Mouse (Mus musculus): ENCODE data around the gene 4933411K16Rik. TPM values are rescaled to one million over a fixed set of nuclear protein-coding genes. Genes with fewer than 3 reads are reported as not detected.

Gene 4933411K16Rik
- polyA plus RNA-seq, 1 experiment from 2014 or later = 0.60 TPM

- Histone ChIP-seq H3K4me2 (replicated peaks; ENCODE audit: low read depth, low read length) (peak within 1 kb of the TSS; percentile 79), H3K9me3 (ENCODE audit: low read length) (no peaks in the 10 kb centered on the region), H3K4me3 (ENCODE audit: low read length) (peak within 1 kb of the TSS; percentile 67), H3K4me1 (ENCODE audit: insufficient read depth, low read length) (peaks cover 17% of the 10 kb centered on the region), H3K36me3 (ENCODE audit: insufficient read depth, low read length) (no peaks in the 10 kb centered on the region), H3K27me3 (ENCODE audit: insufficient read depth, low read length) (no peaks in the 10 kb centered on the region), H3K27ac (ENCODE audit: low read length) (peak within 1 kb of the TSS; percentile 43; the same call in 1 of the 2 replicates), H3K9ac (replicated peaks; ENCODE audit: low read length) (peak within 1 kb of the TSS; percentile 75)
- WGBS = under 1% methylated on average over 21 of the region's 21 CpGs
- ATAC-seq (ENCODE audit: low FRiP score, low TSS enrichment) = peak; percentile 76
Observed at GRCm38 (mm10) chr19:42086166-42086565, 34.1 kb downstream of the 4933411K16Rik start, which contains the start of gene Morn4. TSS of gene Morn4 (minus strand) at chr19:42086357.

GRCm38 (mm10) chr19:42089103-42089747 lies 37.2 kb downstream of the 4933411K16Rik start:
- Histone ChIP-seq H3K36me3 (ENCODE audit: insufficient read depth, low read length) (0 out of 2 replicates have a peak, but pooled peaks cover 1% of the 10 kb centered on the region), H3K4me2 (replicated peaks; ENCODE audit: low read depth, low read length) (peak overlapping the region; percentile 49), H3K27ac (ENCODE audit: low read length) (peak overlapping the region; percentile 64), H3K4me1 (ENCODE audit: insufficient read depth, low read length) (peaks cover 33% of the 10 kb centered on the region), H3K4me3 (ENCODE audit: low read length) (peak overlapping the region; percentile 84), H3K9me3 (ENCODE audit: low read length) (no peaks in the 10 kb centered on the region), H3K27me3 (ENCODE audit: insufficient read depth, low read length) (no peaks in the 10 kb centered on the region), H3K9ac (replicated peaks; ENCODE audit: low read length) (peak overlapping the region; percentile 28; the same call in 1 of the 2 replicates)
- ATAC-seq (ENCODE audit: low FRiP score, low TSS enrichment) = no peak
- 17% methylated on average over 14 of the region's 14 CpGs for WGBS

DNA sequence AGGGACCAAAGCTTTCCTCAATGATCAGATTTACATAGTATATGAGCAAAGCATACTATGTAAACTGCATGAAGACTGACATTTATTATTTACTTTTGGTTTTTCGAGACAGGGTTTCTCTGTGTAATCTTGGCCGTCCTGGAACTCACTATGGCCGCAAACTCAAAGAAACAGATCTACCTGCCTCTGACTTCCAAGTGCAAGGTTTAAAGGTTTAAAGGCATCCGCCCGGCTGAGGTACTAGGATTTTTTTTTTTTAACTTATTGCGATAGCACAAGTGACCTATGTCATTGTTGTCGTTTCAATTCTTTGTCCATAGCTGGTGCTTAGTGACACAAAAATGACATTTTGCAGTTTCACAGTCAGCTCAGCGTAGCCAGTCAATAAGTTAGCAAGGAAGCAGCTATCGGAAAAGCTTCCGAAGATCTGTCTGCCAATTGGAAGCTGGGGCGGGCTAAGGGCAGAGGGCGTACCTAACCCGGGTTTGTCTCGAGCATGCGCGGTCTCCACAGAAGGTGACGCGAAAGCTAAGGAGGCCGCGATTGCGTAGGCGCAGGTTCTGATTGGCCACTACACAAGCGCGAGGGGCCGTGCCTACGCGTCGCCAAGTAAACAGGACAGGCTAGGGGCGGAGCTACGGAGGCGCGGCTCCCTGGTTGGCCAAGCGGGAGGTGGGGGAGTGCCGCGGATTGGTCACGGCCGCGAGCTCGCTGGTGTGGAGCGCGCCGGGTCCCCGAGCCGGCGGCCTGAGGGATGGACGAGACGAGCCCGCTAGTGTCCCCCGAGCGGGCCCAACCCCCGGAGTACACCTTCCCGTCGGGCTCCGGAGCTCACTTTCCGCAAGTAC lies 37.9 kb downstream of the 4933411K16Rik start, which contains the start of gene Pi4k2a:
Gene Pi4k2a, plus strand, starts transcription at position 723 of the 848 bp plus-strand sequence.
- ATAC-seq (ENCODE audit: low FRiP score, low TSS enrichment) = peak; percentile 98
- under 1% methylated on average over 55 of the region's 55 CpGs for WGBS
- peak within 1 kb of the TSS; percentile 84 for H3K4me3 ChIP-seq (ENCODE audit: low read length)
- peaks cover 33% of the 10 kb centered on the region for H3K4me1 ChIP-seq (ENCODE audit: insufficient read depth, low read length)
- peak within 1 kb of the TSS; percentile 90 for H3K27ac ChIP-seq (ENCODE audit: low read length)
- H3K9ac ChIP-seq (replicated peaks; ENCODE audit: low read length) = peak within 1 kb of the TSS; percentile 88
- H3K9me3 ChIP-seq (ENCODE audit: low read length) = no peaks in the 10 kb centered on the region
- H3K4me2 ChIP-seq (replicated peaks; ENCODE audit: low read depth, low read length) = peak within 1 kb of the TSS; percentile 69
- H3K36me3 ChIP-seq (ENCODE audit: insufficient read depth, low read length) = 0 out of 2 replicates have a peak, but pooled peaks cover 4% of the 10 kb centered on the region
- no peaks in the 10 kb centered on the region for H3K27me3 ChIP-seq (ENCODE audit: insufficient read depth, low read length)

GRCm38 (mm10) chr19:42090637-42091141 lies 38.6 kb downstream of the 4933411K16Rik start:
- peak overlapping the region; percentile 88 for H3K9ac ChIP-seq (replicated peaks; ENCODE audit: low read length)
- H3K4me3 ChIP-seq (ENCODE audit: low read length) = peak overlapping the region; percentile 84
- H3K36me3 ChIP-seq (ENCODE audit: insufficient read depth, low read length) = peaks cover 7% of the 10 kb centered on the region; the same call in 1 of the 2 replicates
- peak overlapping the region; percentile 90 for H3K27ac ChIP-seq (ENCODE audit: low read length)
- WGBS = 0% methylated on average over 42 of the region's 52 CpGs
- H3K27me3 ChIP-seq (ENCODE audit: insufficient read depth, low read length) = no peaks in the 10 kb centered on the region
- peaks cover 29% of the 10 kb centered on the region for H3K4me1 ChIP-seq (ENCODE audit: insufficient read depth, low read length)
- H3K9me3 ChIP-seq (ENCODE audit: low read length) = no peaks in the 10 kb centered on the region
- peak; percentile 79 for ATAC-seq (ENCODE audit: low FRiP score, low TSS enrichment)
- H3K4me2 ChIP-seq (replicated peaks; ENCODE audit: low read depth, low read length) = peak overlapping the region; percentile 69

GRCm38 (mm10) chr19:42099406-42099805 lies 47.4 kb downstream of the 4933411K16Rik start:
- Histone ChIP-seq H3K4me2 (replicated peaks; ENCODE audit: low read depth, low read length) (no peak overlapping the region), H3K36me3 (ENCODE audit: insufficient read depth, low read length) (peaks cover 25% of the 10 kb centered on the region; the same call in 1 of the 2 replicates), H3K9ac (replicated peaks; ENCODE audit: low read length) (no peak overlapping the region), H3K27ac (ENCODE audit: low read length) (no peak overlapping the region), H3K27me3 (ENCODE audit: insufficient read depth, low read length) (no peaks in the 10 kb centered on the region), H3K4me3 (ENCODE audit: low read length) (no peak overlapping the region), H3K4me1 (ENCODE audit: insufficient read depth, low read length) (no peaks in the 10 kb centered on the region), H3K9me3 (ENCODE audit: low read length) (no peaks in the 10 kb centered on the region)
- no peak for ATAC-seq (ENCODE audit: low FRiP score, low TSS enrichment)
- WGBS = 85% methylated on average over 3 of the region's 3 CpGs

Other genes starting within 250 kb of the 4933411K16Rik start
- gene Frat1, start 222.3 kb upstream of the 4933411K16Rik start, polyA plus RNA-seq (2015; fragmentation: Nextera tagmentation; extraction: Ambion mirVana) = 6.2 and 6.5 TPM in 2 replicates
- gene Frat2, start 204.1 kb upstream of the 4933411K16Rik start, polyA plus RNA-seq (2015; fragmentation: Nextera tagmentation; extraction: Ambion mirVana) = 3.7 and 4.7 TPM in 2 replicates
- gene Rrp12, start 156.1 kb upstream of the 4933411K16Rik start, polyA plus RNA-seq (2015; fragmentation: Nextera tagmentation; extraction: Ambion mirVana) = 16.9 and 18.8 TPM in 2 replicates
- 823 and 859 TPM in 2 replicates for gene Pgam1, start 140.3 kb upstream of the 4933411K16Rik start, polyA plus RNA-seq (2015; fragmentation: Nextera tagmentation; extraction: Ambion mirVana)
- 74.0 and 78.8 TPM in 2 replicates for gene Exosc1, start 118.8 kb upstream of the 4933411K16Rik start, polyA plus RNA-seq (2015; fragmentation: Nextera tagmentation; extraction: Ambion mirVana)
- gene Zdhhc16, start 118.8 kb upstream of the 4933411K16Rik start, polyA plus RNA-seq (2015; fragmentation: Nextera tagmentation; extraction: Ambion mirVana) = 89.1 and 94.4 TPM in 2 replicates
- gene Mms19, start 71.1 kb upstream of the 4933411K16Rik start, polyA plus RNA-seq (2015; fragmentation: Nextera tagmentation; extraction: Ambion mirVana) = 41.1 and 45.6 TPM in 2 replicates
- gene Ubtd1, start 70.5 kb upstream of the 4933411K16Rik start, polyA plus RNA-seq (2015; fragmentation: Nextera tagmentation; extraction: Ambion mirVana) = 35.9 and 37.8 TPM in 2 replicates
- gene Ankrd2, start 16.2 kb upstream of the 4933411K16Rik start, polyA plus RNA-seq (2015; fragmentation: Nextera tagmentation; extraction: Ambion mirVana) = not detected in 2 replicates
- gene Hoga1, start 6.6 kb upstream of the 4933411K16Rik start, polyA plus RNA-seq (2015; fragmentation: Nextera tagmentation; extraction: Ambion mirVana) = 30.4 and 35.0 TPM in 2 replicates
- 32.7 and 35.2 TPM in 2 replicates for gene Morn4, start 34.1 kb downstream of the 4933411K16Rik start, polyA plus RNA-seq (2015; fragmentation: Nextera tagmentation; extraction: Ambion mirVana)
- gene Pi4k2a, start 38.2 kb downstream of the 4933411K16Rik start, polyA plus RNA-seq (2015; fragmentation: Nextera tagmentation; extraction: Ambion mirVana) = 9.1 and 15.3 TPM in 2 replicates
- gene Avpi1, start 76.8 kb downstream of the 4933411K16Rik start, polyA plus RNA-seq (2015; fragmentation: Nextera tagmentation; extraction: Ambion mirVana) = 24.9 and 30.7 TPM in 2 replicates
- gene Marveld1, start 95.2 kb downstream of the 4933411K16Rik start, polyA plus RNA-seq (2015; fragmentation: Nextera tagmentation; extraction: Ambion mirVana) = 8.6 and 8.7 TPM in 2 replicates
- gene Zfyve27, start 111.7 kb downstream of the 4933411K16Rik start, polyA plus RNA-seq (2015; fragmentation: Nextera tagmentation; extraction: Ambion mirVana) = 33.2 and 35.1 TPM in 2 replicates
- gene Sfrp5, start 150.0 kb downstream of the 4933411K16Rik start, polyA plus RNA-seq (2015; fragmentation: Nextera tagmentation; extraction: Ambion mirVana) = 0.92 and 1.1 TPM in 2 replicates
- gene Golga7b, start 195.3 kb downstream of the 4933411K16Rik start, polyA plus RNA-seq (2015; fragmentation: Nextera tagmentation; extraction: Ambion mirVana) = 0.05 and 0.12 TPM in 2 replicates

Data from kidney, embryonic 16.5 days (tissue).